Mouse (Mus musculus) adrenal gland, adult 18-20 months (tissue): Measurements from ENCODE around the gene Cog7. TPM values are rescaled to one million over a fixed set of nuclear protein-coding genes. Genes with fewer than 3 reads are reported as not detected.

Experiments used
- DNase-seq, 2 experiments: peaks; one replicate each; pipeline ENCODE4 v3.0.0; 2021 to 2022; ENCODE audit warnings: low spot score in 2 of 2
- total RNA-seq, 2 experiments: library from RNA; stranded (reverse); gene quantifications; 1 replicate in 1 of 2; 2 replicates in 1 of 2; pipeline ENCODE4 v1.2.3; 2021

The Cog7 gene
- total RNA-seq, 2 experiments from 2014 or later: 26.5 to 27.5 TPM

DNA sequence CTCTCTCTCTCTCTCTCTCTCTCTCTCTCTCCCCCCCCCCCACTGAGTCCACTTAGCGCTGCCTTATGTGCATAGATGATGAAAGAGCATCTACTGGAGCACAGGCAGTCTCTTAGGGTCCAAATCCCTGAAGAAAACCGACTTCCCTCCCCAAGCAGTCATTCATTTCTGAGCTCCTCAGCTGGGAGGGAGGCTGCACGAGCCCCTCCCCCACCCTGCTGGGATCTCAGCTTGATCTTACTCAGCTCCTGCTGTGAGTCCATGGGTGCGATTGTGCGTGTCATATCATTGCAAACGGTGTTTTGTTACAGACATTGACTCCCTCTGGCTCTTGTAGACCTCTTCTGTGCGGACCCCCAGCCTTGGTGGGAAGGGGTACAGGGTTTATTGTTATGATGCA is 81.6 kb downstream of the Cog7 start:
- no peak for DNase-seq

DNA sequence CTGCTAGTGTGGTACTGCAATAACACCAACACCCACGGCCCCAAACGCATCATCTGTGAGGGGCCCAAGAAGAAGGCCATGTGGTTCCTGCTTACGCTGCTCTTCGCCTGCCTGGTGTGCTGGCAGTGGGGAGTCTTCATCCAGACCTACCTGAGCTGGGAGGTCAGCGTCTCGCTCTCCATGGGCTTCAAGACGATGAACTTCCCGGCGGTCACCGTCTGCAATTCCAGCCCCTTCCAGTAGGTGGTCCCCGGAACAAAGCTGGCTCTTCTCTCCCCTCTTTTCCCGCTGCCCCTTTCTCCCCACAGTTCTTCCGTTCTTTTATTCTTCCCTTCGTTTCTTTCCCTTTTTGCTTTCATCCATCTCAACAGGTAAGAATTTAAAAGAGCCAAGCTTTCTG is 82.2 kb downstream of the Cog7 start:
- peak; percentile 8 to 38 for DNase-seq

DNA sequence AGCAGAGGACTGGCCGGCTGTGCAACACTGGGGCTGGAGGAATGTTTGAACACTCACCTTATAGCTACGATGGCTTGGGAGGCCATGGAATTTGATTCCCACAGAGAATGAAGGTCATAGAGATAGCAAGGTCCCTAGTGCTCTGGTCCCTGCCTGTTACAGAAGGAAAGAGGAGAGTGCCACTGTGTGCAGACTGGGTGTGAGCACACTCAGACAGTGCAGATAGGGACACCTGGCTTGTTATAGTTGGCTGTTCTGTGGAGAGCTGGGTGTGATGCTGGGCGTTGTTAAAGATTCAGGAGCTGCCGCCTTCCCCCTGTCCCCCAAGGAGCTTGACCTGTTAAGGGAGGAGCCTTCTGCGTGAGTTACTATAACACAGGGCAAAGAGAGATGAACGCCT is 84.8 kb downstream of the Cog7 start:
- no peak for DNase-seq

DNA sequence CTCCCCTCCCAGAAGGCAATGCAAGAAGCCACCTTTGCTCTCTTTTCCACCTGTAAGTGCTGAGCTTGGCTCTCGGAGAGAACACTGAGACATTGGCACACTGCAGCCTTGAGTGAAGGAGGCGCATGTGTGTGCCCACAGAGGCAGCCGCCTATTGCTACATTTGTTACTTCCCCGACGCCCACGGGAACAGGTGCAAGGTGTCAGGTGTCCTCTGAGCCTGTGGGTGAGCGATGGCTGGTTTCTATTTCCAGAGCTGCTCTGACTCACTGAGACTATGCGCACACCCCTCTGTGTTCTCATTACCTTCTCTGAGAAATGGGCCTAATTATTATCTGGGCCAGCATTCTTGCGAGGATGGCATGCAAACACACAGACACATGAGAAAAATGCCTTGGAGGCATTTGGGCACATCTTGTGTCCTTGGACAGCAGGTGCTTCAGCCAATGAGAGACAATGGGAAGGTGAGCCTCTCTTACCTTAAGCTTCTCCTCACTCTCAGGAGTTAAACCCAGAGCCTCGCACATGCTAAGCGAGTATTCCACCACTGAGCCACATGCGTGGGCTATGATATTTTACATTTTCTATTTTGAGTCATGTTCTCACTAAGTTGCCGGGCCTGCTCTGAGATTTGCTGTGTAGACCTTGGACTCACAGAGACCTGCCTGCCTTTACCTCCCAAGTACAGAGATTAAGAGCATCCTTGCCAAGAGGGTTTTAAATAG is 90.7 kb downstream of the Cog7 start:
- no peak for DNase-seq

DNA sequence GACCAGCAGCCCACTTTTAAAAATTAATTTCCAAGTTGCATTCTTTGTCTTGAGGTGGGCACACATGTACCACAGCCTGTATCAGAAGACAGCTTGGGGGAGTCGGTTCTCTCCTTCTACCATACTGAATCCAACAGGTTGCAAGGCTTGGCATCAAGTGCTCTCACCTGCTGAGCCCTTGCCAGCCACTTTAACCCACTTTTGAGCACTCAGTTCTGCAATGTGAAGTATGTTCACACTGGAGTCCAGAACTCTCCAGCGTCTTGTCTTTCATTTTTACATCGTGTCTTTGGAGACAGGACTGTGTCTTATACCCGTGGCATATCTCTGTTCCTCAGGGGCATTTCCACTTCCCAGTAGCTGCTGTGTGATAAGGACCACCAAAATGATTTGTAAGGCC is 101.3 kb downstream of the Cog7 start:
- no peak for DNase-seq

DNA sequence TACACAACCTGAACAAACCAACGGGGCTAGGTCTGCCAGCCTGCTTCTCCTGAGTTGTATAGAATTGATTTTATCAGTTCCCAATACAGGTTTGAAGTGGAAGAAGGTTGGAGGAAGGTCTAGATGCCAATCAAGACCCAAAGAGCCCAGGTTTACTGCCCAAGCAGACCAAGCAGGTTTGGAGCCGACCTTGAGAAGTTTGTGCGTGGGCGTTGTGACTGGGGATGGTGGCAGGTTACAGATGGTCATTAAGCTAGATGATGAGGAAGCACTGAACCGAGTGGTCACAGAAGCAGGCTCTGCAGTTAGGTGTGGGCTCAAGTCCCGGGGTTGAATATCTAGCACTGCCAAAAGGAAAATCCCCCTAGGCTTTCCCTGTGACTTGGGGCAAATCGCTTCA is 106.7 kb downstream of the Cog7 start:
- no peak for DNase-seq

DNA sequence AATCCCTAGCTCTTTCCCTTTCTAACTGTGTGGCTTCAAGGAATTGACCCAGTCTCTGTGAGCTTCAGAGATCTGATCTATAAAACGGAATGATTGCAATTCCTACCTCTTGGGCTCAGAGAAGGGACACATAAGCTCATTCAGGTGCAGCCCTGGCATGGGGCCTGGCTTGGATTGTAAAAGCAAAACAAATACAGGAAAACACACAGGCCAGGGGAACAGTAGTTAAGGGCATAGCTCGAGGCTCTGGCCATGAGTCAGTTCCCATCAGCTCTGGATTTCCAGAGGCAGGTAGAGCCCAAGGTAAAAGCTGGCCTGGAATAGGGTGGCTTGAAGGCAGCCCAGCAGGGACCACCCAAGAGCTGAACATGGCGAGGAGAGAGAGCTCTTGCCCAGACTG is 107.5 kb downstream of the Cog7 start:
- DNase-seq: no peak

DNA sequence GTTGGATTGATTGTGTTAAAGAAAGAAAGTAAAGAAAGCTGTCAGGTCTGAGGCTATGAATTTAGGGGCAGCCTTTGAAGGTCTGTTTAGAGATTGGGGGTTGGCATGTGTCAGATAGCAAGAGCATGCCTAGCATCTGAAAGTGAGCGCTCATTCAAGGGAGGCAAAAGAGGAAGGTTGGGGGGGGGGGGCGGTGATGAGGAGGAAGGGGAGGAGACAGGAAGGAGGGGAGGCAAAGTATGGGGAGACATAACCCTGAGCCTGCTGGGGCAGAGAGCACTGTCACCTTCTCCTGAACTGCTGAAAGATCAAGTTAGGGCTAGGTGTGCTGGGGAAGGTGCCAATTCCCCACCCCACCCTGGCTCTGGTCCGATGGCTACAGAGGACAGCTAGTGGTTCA is 109.9 kb downstream of the Cog7 start:
- no peak for DNase-seq

DNA sequence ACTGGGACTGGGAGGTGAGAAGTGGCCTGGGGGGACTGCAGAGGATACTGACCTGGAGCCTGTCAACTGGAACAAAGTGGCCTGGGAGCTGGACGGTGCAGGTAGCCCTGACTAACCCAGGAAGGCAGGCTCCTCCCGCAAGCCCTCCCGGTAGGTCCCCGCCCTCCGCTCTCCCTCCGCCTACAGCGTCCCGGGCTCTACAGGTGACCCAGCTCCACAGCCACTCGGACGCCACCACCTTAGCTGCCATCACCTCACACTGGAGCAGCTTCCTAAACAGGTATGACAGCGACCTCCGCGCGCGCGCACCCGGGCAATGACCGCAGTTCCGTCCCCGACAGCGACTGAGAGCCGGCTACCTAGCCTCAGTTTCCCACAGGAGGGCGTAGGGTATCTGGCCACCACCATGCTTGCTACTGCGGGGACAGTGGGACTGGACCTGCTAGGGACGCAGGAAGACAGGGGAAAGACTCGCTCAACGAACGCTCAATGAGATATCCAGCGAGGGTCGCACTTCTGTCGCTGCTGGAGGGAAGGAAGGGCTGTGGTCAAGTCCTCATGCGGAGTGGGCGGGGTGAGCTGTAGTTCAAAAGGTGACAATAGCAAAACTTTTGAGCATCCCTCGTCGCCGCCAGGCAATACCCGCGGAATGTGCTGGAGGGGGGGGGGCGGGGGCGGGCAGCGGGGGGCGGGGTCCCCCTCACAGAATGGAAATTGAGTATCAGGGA is 116.5 kb downstream of the Cog7 start, which contains the start of gene Scnn1b:
Scnn1b (plus strand) TSS at position 181 of the 728 bp plus-strand sequence.
- DNase-seq: no peak

DNA sequence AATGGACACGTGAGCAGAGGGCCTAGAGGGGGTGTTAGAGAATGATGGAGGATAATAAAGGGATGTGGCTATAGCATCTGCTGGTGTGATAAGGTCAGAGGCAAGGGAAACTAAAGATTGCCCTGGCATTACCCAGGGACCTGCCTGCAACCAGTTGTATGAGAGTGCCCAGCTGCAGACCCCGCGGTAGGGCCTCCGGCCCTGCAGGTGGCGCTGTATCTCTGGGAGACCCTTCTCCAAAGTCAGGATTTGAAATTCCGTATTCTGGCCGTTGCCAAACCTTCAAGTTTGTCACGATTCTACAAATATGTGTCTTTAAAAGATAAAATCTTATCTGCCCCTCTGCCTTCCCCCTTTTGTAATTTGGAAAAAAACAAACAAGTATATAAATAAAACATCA is 122.6 kb downstream of the Cog7 start:
- DNase-seq: no peak

DNA sequence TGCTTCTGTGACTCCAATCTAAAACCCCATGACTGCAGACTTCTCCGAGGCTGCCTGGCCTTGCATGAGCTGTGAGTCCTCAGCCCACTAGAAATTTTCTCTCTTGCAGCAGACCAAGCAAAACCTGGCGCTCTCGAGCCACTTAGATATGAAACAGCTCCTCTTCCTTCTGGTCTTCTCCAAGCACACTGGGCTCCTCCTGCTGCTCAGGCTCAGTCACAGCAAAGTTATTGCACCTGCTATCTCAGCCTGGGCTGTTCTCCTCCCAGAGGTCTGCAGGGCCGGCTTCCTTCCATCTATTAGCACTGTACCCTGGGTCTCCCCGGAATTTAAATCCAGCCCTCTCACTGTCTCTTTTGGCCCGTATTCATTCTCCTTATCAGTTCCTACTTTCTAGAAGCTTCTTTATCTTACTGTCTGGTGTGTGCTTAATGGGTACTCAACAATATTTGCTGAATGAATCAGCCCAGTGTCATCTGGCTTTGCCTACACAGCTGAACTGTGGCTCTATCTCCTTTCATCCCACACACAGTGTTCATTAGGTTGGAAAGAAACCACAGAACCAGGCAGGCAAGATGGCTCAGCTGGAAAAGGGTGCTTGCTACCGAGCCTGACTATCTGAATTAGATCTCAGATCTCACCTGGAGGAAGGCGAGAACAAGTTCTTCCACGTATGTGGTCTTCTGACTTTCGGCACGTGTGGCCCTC is 124.2 kb downstream of the Cog7 start:
- DNase-seq: no peak

DNA sequence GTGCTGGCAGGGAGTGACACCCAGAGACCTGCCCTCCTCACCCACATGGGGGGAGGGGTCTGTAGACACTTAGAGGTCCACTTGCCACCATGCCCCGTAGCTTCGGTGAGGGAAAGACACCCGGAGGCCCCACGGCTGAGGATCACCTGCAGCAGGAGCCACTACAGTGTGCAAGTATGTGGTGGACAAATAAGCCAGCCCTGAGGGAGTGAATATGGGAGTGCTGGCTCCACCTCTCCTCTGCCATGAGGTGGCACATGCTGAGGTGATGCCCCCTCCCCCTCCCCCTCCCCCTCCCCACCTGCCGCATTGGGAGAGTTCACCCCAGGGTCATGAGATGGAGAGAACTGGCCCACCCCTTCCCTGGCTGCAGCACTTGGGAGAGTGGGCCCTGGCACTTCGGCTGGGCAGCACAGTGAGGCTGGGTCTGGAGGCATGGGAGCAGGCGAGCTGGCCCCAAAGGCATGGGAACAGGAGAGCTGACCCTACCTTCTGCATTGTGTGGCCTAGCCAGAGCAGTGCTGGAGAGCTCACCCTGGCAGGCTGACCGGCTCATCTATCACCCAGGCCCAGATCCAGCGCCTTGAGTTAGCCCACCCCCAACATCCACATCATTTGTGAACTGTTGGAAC is 132.9 kb downstream of the Cog7 start:
- DNase-seq: no peak

DNA sequence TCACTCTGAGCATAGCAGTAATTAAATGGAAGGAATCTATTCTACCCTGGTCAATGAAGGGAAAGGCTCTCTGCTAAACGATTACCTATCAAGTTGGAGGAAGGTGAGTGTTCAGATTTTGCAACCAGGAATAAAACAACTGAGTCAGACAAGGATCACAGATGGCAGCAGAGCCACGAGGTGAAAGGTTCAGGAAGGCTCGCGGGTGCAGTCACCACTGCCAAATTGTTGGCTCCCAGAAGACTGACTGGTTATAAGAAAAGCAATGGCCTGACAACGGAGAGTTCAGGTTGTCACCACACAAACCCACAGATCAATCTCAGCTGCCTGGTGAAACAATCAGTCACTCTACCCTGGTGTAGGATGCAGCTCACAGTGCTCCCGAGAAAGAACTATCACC is 135.5 kb downstream of the Cog7 start:
- DNase-seq: no peak

DNA sequence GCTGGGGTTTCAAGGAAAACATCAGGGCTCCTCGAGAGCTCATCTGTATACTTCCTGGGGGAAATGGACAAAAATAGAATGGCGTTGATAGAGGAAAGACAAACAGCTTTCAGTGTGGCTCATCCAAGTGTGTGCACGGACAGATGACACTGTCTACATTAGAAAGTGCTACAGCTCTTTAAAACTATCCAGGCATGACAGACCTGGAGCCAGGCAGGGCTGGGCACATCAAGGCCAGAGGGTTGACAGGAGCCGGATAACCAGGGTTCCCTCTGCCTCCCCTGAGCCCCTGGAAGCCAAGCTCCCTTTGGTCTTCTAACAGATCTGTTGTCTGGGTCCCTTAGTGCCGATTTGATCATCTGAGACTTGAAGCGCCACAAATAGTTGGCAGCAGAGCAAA is 139.3 kb downstream of the Cog7 start:
- no peak for DNase-seq

DNA sequence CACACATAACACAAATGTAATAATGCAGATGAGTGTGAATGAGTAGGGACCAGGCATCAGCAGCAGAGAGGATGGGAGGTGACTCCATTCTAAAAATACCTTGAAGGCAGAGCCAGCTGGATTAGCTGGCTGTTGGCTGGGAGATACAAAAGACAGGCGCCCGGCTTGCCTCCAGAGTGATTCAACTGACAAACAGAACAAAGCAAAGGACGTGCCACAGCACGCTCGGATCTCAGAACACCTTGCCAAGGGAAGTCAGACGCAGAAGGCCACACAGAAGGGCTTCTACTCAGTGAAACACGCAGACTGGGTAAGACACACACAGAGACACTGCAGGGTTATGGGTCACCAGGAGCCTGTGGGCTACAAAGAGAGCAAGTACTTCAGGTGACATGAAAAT is 140.7 kb downstream of the Cog7 start:
- no peak for DNase-seq

DNA sequence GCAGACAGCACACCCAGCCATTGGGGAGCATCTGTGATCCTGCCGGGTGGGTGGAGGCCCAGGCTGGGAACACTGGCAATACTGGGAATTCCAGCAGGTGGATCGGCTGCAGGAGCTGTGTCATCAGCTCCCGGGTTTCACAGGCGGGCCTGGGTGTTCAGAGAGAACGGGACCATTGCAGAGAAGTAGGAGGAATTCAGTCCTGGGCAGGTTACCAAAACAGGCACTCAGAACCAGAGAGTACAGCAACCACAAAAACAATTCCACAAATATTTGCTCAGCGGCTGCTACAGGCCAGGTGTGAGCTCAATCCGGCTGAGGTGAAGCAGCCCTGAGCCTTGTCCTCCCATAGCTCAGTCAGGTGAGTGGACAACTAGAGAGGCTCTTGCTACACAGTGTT is 144.7 kb downstream of the Cog7 start:
- DNase-seq: no peak

DNA sequence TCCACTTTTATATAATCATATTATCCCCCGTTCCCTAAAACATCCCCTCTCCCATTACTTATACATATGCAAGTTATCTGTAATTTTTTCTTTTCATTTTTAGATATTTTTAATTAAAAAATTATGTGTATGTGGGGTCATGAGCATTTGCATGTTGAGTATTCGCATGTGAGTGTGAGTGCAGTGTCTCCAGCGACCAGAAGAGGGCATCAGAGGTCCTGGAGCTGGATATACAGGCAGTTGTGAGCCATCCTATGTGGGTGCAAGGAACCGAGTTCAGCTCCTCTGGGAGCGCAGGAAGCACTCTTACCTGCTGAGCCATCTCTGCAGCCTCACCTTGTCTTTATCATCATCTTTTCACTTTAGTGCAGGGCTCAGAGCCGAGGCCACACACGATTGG is 146.1 kb downstream of the Cog7 start:
- no peak for DNase-seq

Other genes with a start within 250 kb of the Cog7 start
- not detected for gene Scnn1g, start 247.2 kb downstream of the Cog7 start, total RNA-seq
- under 1 TPM in 1 of 2 experiments, not detected in 1; 0.26 TPM for gene Scnn1b, start 116.7 kb downstream of the Cog7 start, total RNA-seq
- gene Gga2, start 39.5 kb upstream of the Cog7 start, total RNA-seq: 10 to 100 TPM; 17.4 to 36.3 TPM
- 10 to 100 TPM; 62.0 to 70.5 TPM for gene Ubfd1, start 85.5 kb upstream of the Cog7 start, total RNA-seq
- 10 to 100 TPM; 20.9 to 23.5 TPM for gene Ears2, start 85.6 kb upstream of the Cog7 start, total RNA-seq
- 100 to 1,000 TPM; 535 to 745 TPM for gene Ndufab1, start 120.2 kb upstream of the Cog7 start, total RNA-seq
- 1 to 10 TPM in 1 of 2 experiments, under 1 TPM in 1; 0.96 to 1.7 TPM for gene Palb2, start 151.3 kb upstream of the Cog7 start, total RNA-seq
- 10 to 100 TPM; 56.4 to 57.8 TPM for gene Dctn5, start 151.3 kb upstream of the Cog7 start, total RNA-seq
- gene Plk1, start 177.7 kb upstream of the Cog7 start, total RNA-seq: 1 to 10 TPM; 1.1 to 1.7 TPM
- under 1 TPM; 0.13 to 0.22 TPM for gene Ern2, start 204.5 kb upstream of the Cog7 start, total RNA-seq
- 1 to 10 TPM; 2.0 to 4.5 TPM for gene Chp2, start 237.8 kb upstream of the Cog7 start, total RNA-seq